Mouse (Mus musculus): ENCODE results near the gene Wdr76.

GRCm38 (mm10) chr2:121480498-121480897, 26.0 kb upstream of the Wdr76 start:
- TF ChIP-seq CEBPB (IDR thresholded peaks at IDR 0.05; ENCODE audit: insufficient read depth, poor library complexity, severe bottlenecking) (no peak), POLR2A (IDR thresholded peaks at IDR 0.05; ENCODE audit: insufficient read length, low read depth) (no peak), TCF3 (IDR thresholded peaks at IDR 0.05; ENCODE audit: insufficient read length, low read depth) (no peak), USF1 (IDR thresholded peaks at IDR 0.05; ENCODE audit: low read depth) (no peak), E2F4 (IDR thresholded peaks at IDR 0.05; ENCODE audit: insufficient read depth) (no peak), REST (IDR thresholded peaks at IDR 0.05; ENCODE audit: insufficient read depth, insufficient read length) (no peak), MAX (IDR thresholded peaks at IDR 0.05; ENCODE audit: low read depth) (no peak), SRF (IDR thresholded peaks at IDR 0.05; ENCODE audit: control insufficient read depth, insufficient read length, low read depth) (no peak)
